Mouse (Mus musculus) midbrain, embryonic 11.5 days (tissue): ENCODE data around the gene Slfn14. TPM values are rescaled to one million over a fixed set of nuclear protein-coding genes. Genes with fewer than 3 reads are reported as not detected.
"Not testable (repeated sequence)": the region's sequence is repeated elsewhere in the genome, so short reads cannot be mapped to it uniquely, and the experiment has no call there.

Experiments
- ATAC-seq: fragments of 200-750 bp; cut with Nextera tagmentation; 2 replicates; pipeline ENCODE4 v1.8.0; 2017; ENCODE audit warnings: moderate TSS enrichment, moderate library complexity; ENCODE audit not compliant: low FRiP score
- DNase-seq: peaks from one replicate; pipeline ENCODE4 v3.0.0; 2015; ENCODE audit warnings: low spot score; ENCODE audit errors: missing footprints
- H3K27ac ChIP-seq: fragments of 300-500 bp; sonication (generic); 2 replicates; pipeline ENCODE4 v1.5.1; 2014; ENCODE audit warnings: low read depth, low read length
- H3K27me3 ChIP-seq: fragments of 300-500 bp; sonication (generic); 2 replicates; pipeline ENCODE4 v1.6.1; 2014; ENCODE audit warnings: mild to moderate bottlenecking, low read length, moderate library complexity, mixed read lengths; ENCODE audit not compliant: control insufficient read depth, insufficient read depth
- H3K36me3 ChIP-seq: fragments of 300-500 bp; sonication (generic); 2 replicates; pipeline ENCODE4 v1.6.1; 2014; ENCODE audit warnings: mild to moderate bottlenecking, low read length, moderate library complexity, mixed read lengths; ENCODE audit not compliant: control insufficient read depth, insufficient read depth
- H3K4me1 ChIP-seq: fragments of 300-500 bp; sonication (generic); 2 replicates; pipeline ENCODE4 v1.6.1; 2014; ENCODE audit warnings: low read length; ENCODE audit not compliant: control insufficient read depth, insufficient read depth
- H3K4me2 ChIP-seq: fragments of 300-500 bp; sonication (generic); 2 replicates; pipeline ENCODE4 v1.6.1; 2014; ENCODE audit warnings: mild to moderate bottlenecking, moderate library complexity
- H3K4me3 ChIP-seq: fragments of 300-500 bp; sonication (generic); 2 replicates; pipeline ENCODE4 v1.5.1; 2014; ENCODE audit warnings: low read depth, low read length
- H3K9ac ChIP-seq: fragments of 300-500 bp; sonication (generic); 2 replicates; pipeline ENCODE4 v1.6.1; 2014; ENCODE audit warnings: low read length
- H3K9me3 ChIP-seq: fragments of 300-500 bp; sonication (generic); 2 replicates; pipeline ENCODE4 v1.6.1; 2016; ENCODE audit warnings: low read length; ENCODE audit not compliant: control insufficient read depth
- WGBS: fragments of 180-500 bp; shearing (Covaris S2); extraction: QIAGEN DNeasy Blood & Tissue Kit; methylation state at CpG from one replicate; pipeline ENCODE4 v1.1.7; 2014; 5-methylcytosine and 5-hydroxymethylcytosine counted together
- polyA plus RNA-seq: library from polyadenylated mRNA; unstranded; fragments of >200 nt; fragmentation: Nextera tagmentation; extraction: Ambion mirVana; gene quantifications from 2 replicates; pipeline ENCODE4 v1.2.1, GENCODE M21; 2014

Gene Slfn14
- polyA plus RNA-seq, 1 experiment from 2014 or later, result 0.79 TPM

GRCm38 (mm10) chr11:83233621-83234020 is 52.9 kb downstream of the Slfn14 start:
- H3K9me3 ChIP-seq, H3K27me3 ChIP-seq, DNase-seq, H3K4me1 ChIP-seq, ATAC-seq, H3K4me3 ChIP-seq, H3K9ac ChIP-seq, H3K27ac ChIP-seq, H3K4me2 ChIP-seq, H3K36me3 ChIP-seq: not testable (repeated sequence)
- 51% methylated on average over 5 of the region's 5 CpGs for WGBS

- WGBS, result 78% methylated on average over 3 of the region's 3 CpGs
- DNase-seq (no peak), ATAC-seq (no peak)
Measured at GRCm38 (mm10) chr11:83230966-83231365, 55.6 kb downstream of the Slfn14 start.

GRCm38 (mm10) chr11:83227926-83228723 is 58.4 kb downstream of the Slfn14 start:
- no peak overlapping the region for H3K27ac ChIP-seq
- H3K9me3 ChIP-seq, result no peaks in the 10 kb centered on the region
- no peak overlapping the region for H3K9ac ChIP-seq
- DNase-seq (no peak), ATAC-seq (no peak)
- 83% methylated on average over 7 of the region's 7 CpGs for WGBS
- no peaks in the 10 kb centered on the region for H3K36me3 ChIP-seq
- no peaks in the 10 kb centered on the region for H3K27me3 ChIP-seq
- no peaks in the 10 kb centered on the region for H3K4me1 ChIP-seq
- no peak overlapping the region for H3K4me2 ChIP-seq
- no peak overlapping the region for H3K4me3 ChIP-seq

More at GRCm38 (mm10) chr11:83230966-83231365, 55.6 kb downstream of the Slfn14 start:
- Histone ChIP-seq H3K4me3 (no peak overlapping the region), H3K9ac (no peak overlapping the region), H3K4me1 (no peaks in the 10 kb centered on the region), H3K9me3 (no peaks in the 10 kb centered on the region), H3K27me3 (no peaks in the 10 kb centered on the region), H3K4me2 (no peak overlapping the region), H3K36me3 (no peaks in the 10 kb centered on the region), H3K27ac (no peak overlapping the region)

GRCm38 (mm10) chr11:83225371-83225960 is 61.1 kb downstream of the Slfn14 start:
- H3K9me3 ChIP-seq, result no peaks in the 10 kb centered on the region
- no peak for DNase-seq
- H3K9ac ChIP-seq, result no peak overlapping the region
- no peaks in the 10 kb centered on the region for H3K4me1 ChIP-seq
- H3K4me2 ChIP-seq, result no peak overlapping the region
- no peak for ATAC-seq
- no peaks in the 10 kb centered on the region for H3K36me3 ChIP-seq
- H3K27me3 ChIP-seq, result no peaks in the 10 kb centered on the region
- H3K4me3 ChIP-seq, result no peak overlapping the region
- WGBS, result 89% methylated on average over 9 of the region's 9 CpGs
- no peak overlapping the region for H3K27ac ChIP-seq

Other genes starting within 250 kb of the Slfn14 start
- 2.3 and 2.7 TPM in 2 replicates for gene Slfn2, start 221.6 kb downstream of the Slfn14 start, polyA plus RNA-seq
- 0.10 TPM in 1 of 2 replicates, not detected in the other for gene Slfn1, start 169.9 kb downstream of the Slfn14 start, polyA plus RNA-seq
- gene Slfn4, start 111.5 kb downstream of the Slfn14 start, polyA plus RNA-seq, result not detected in 2 replicates
- gene Slfn3, start 95.4 kb downstream of the Slfn14 start, polyA plus RNA-seq, result 0.08 and 0.42 TPM in 2 replicates
- gene Ap2b1, start 12.3 kb upstream of the Slfn14 start, polyA plus RNA-seq, result 121 and 130 TPM in 2 replicates
- gene Pex12, start 15.9 kb upstream of the Slfn14 start, polyA plus RNA-seq, result 20.1 and 20.8 TPM in 2 replicates
- 3.0 and 4.6 TPM in 2 replicates for gene Rasl10b, start 122.4 kb upstream of the Slfn14 start, polyA plus RNA-seq
- gene Gas2l2, start 142.7 kb upstream of the Slfn14 start, polyA plus RNA-seq, result 0.12 TPM in 1 of 2 replicates, not detected in the other
- 0.89 TPM in 1 of 2 replicates, not detected in the other for gene 1700020L24Rik, start 151.0 kb upstream of the Slfn14 start, polyA plus RNA-seq
- 3.6 and 4.0 TPM in 2 replicates for gene Mmp28, start 176.3 kb upstream of the Slfn14 start, polyA plus RNA-seq
- gene Taf15, start 186.4 kb upstream of the Slfn14 start, polyA plus RNA-seq, result 8.5 and 10.6 TPM in 2 replicates
- gene Heatr9, start 235.4 kb upstream of the Slfn14 start, polyA plus RNA-seq, result not detected in 2 replicates
- not detected in 2 replicates for gene Ccl5, start 243.8 kb upstream of the Slfn14 start, polyA plus RNA-seq